Mouse (Mus musculus): ENCODE measurements at regions not wholly inside any gene's neighbourhood (a gene's known extent, or its start where the extent isn't known, plus 50 kb on each side); places are given as distances from the start of the nearest gene placed in this dataset.

DNA sequence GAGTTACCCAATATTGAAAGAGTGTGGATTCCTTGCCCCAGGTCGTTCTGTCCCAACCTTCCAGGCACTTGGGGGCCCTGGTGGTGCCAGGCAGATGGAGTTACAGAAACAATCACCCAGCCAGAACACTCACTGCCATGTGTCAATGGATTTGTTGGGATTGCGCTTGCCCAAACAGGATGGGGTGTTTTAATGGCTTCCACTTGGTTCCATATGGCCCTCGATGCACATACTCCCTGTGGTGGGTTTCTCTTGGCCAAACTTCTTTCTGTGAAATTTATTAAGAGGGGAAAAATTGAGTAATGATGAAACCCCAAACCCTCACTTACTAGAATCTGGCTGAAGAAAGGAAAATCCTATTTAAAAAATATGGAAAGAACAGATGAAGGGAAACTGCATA lies 146.8 kb downstream of the Spata18 start:
- DNase-seq, result no peak

DNA sequence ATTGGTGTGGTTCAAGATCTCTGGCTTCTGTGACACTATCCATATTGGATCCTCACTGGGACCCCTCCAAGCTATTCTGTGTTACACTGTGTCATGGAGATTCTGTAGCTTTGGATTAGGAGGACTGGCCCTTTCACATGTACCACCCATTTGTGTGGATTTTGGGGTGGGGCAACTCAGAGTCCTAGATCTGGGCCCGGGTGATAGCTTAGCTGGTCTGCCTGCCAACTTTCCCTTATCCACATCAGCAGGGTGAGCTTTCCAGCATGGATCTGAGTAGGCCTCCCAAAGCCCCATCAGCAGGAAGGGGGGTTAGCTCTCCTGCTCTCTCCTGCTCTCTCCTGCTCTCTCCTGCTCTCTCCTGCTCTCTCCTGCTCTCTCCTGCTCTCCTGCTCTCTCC lies 152.3 kb downstream of the Spata18 start:
- DNase-seq, result no peak

DNA sequence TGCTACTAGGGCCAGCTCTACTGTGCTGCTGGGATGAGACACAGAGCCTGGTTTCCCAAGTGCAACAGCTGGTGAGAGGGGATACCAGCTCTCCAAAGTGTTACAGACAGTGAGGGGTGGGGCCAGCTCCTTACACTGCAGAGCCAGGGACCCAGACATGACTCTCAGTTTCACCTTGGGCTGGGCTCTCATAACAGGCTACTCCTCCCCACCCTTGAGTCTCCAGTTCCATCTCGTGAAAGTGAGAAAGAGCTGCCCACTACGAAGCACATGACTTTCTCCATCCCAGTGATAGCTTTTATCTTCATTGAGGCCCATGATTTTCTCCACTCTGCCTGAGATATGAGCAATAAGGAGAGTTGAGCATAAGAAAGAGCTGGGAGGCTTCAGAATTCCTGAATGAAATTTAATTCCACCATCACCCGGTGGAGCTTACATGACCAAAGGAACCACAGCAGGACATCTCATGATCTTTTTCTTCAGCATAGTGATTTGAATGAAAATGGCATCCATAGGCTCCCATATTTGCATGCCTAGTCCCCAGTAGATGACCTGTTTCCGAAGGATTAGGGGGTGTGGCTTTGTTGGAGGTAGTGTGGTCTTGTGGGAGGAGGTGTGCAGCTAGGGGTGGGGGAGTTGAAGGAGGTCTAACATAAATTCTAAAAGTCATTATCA lies 153.5 kb downstream of the Spata18 start:
- no peak for DNase-seq

DNA sequence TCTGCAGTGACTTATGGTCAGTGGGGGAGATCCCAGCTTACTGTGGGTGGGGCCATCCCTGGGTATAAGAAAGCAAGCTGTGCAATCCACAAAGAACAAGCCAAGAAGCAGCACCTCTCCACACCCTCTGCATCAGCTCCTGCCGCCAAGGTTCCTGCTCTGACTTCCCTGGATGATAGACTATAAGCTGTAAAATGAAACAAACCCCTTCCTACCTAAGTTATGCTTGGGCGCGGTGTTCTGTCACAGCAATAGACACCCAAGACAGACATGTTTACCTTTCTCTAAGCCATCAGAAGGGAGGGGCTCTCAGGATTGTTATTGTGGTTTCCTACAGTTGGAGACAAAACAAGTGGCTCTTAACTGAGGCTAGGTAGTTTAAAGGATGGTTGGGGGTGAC lies 159.5 kb downstream of the Spata18 start:
- DNase-seq, result no peak

DNA sequence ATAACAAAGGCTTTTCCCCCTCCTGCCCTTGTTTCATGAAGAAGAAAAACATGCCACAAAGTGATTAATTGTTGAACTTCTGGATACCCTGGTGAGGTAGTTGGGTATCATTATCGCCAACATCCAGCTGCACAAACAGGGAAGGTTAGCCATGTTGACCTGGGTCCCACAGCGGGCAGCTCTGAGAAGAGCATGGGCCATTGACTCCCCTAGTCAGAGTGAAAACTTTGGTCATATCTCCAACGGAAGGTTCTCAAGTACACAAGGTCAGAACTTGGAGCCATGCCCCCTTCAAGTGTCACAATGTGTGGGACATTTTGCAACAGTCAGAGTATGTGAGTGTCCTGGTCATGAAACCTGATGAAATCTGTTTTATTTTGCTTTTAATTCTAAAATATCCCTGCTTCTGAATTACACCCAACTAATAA lies 159.9 kb downstream of the Spata18 start:
- DNase-seq, result no peak

DNA sequence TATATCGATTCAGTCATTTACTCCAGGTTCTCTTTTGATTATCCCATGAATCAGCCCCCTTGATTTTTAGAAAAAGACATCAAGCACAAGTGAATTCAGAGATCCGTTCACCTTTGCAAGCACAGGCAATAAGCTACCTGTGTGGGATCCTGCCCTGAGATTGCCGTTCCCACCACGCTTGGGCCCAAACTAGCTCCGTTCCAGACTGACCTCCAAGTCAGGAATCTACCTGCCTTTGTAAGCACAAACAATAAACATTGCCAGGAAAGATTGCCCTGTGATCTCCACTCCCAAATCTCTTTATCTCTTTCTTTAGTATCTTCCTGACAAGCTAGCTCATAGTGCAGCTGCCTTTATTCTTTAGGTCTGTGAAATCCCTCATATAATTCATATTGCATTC lies 164.6 kb downstream of the Spata18 start:
- DNase-seq, result no peak

DNA sequence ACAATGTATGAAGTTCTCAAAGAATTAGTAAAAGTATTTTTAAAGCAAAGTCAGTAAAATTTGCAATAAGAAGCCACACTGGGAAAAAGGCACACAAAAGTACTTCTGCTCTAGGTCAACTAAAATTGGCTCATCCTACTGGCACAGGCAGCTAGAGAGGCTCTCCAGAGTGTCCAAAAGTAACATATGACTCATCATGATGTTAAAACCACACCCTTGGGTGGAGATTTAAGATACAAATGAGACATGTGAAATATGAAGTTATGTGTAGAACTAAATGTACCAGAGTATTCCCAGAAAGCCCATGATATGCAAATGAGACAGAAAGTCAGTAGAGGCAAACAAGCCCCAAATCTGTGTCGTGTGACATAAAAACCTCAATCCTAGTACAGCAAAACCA lies 166.0 kb downstream of the Spata18 start:
- DNase-seq, result no peak

DNA sequence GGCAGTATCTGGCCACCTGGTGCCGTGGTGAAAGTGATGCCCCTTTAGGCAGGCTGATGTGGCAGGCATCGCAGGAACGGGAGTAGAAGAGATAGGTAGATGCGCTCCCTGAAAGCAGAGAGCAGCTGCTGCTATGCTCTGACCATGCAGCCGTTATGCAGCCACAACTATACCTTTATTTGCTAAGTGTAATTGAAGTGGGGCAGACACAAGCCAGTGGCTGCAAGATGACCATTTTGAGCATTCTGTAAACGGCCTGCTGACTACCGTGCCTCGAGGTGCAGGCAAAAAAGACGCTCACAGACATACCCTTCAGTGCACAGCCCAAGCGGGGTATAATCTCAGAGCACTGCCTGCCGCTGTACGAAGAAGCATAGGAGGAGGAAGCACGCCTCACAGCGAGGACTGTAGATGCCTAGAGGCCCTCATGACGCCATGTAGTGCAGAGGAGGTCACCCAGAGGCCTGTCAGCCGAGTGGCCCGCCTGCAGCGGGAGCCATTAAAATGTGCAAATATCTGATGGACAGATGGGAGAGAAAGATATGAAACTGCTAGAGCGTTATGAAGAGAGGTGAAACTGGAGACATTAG lies 170.9 kb downstream of the Spata18 start:
- DNase-seq, result no peak

DNA sequence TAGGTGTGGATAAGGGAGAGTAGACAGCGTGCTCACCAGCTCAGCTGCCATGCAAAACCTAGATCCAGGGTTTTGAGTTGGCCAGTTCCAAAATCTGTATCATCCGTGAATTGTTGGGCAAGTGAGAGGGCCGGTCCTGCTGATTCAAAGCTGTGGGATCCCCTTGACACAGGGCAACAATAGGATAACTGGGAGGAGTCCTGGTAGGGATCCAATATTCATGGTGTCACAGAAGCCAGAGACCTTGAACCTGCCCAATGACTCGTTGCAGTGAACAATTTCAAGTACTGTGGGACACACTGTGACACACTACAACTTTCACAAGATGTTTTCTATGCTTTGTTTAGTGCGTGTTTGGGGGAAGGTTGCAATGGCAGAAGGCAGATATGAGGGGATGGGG lies 172.2 kb downstream of the Spata18 start:
- DNase-seq, result no peak

DNA sequence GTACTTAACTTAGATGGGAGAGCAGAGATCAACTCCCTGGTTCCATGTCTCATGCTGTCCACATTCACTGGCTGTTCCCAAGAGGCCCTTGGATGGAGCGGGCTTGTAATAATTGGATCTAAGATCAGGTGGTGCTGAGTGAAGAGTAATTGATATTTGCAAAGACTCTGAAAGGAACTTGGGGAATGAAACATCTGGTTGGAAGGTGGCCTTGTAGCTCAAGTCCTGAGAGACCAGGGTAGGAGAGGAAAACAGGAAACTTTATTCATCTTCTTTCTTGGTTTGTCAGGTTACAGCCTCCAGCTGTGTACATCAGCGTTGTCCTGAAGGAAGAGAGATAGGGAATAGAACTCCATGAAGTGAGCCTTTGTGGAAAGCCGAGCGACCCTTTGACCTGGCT lies 175.8 kb downstream of the Spata18 start:
- DNase-seq, result no peak

DNA sequence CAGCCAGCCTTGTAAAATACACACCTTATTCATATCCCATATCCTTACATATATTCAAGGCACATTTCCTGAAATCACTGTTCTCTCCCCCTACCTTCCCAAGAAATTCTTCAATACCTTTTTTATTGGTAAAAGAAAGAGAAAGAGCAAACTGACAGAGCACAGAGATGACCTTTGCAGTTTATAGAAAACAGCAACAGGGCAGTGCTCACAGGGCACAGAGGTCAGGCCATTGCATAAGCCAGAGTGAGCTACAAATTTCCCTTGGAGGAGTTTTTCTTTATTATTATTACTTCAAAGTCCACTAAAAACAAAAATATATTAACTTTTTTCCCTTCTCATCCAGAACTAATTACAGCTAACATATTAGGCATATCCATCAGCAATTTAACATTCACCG lies 182.5 kb downstream of the Spata18 start:
- no peak for DNase-seq

DNA sequence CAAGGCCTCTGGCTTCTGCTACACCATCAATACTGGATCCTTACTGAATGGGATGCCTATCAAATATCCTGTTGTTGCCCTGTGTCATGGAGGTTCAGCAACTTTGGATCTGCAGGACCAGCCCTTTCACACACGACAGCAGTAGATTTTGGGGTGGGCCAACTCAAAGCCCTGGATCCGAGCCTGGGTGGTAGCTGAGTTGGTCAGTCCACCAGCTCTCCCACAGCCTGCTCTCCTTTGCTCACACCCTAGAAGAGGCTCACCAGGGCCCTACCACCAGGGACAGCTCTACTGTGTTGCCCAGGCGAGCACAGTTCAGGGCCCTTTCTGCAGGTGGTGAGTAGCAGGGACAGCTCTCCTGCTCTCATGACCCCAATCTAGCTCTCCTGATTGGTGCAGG lies 192.6 kb downstream of the Spata18 start:
- no peak for DNase-seq

DNA sequence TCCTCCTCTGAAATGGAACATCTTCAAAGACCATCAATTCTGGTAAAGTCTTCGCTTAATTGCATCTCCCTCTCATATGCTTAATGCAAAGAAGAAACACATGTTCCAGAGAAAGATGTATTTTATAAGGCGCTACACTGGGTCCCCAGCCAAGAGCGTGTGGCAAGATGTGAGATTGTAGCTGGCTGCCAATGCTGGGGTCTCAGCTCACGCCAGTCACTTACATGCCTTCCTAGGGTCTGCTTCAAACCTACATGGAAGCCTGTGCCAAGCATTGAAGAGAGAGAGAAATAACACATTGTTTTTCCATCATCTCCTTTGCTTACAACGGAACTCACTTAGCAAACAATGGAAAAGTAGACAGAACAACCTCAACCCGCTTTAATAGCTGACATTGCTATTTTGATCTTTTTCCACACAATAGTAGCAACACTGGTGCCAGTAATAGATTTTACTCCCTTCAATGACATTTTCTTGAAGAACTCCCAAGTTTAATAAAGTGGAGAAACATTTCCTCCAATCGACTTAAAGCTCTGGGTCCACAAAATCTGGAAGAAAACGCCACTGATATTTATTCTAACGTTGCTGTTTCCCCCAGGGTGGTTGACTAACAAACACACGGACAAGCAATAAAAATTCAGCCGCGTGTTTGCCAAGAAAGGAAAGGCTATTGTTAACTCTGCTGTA lies 195.1 kb downstream of the Spata18 start:
- DNase-seq, result no peak

DNA sequence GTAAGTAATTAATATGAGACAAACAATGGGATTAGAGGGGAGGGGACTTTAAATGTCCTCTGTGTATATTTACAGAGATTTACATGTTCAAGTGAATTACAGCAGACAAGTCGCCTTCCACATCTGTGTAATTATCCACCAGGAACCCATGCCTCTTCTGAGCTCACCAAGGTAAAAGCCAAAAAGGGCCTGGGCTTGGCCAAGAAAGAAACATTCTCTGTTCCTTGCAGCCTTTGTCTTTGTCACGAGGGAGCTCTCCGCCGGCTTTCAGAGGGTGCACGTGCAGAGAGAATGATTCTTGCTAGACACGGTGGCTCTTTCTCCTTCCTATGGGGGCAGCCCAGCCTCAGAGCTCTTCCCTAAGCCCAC lies 195.6 kb downstream of the Spata18 start:
- DNase-seq, result no peak

DNA sequence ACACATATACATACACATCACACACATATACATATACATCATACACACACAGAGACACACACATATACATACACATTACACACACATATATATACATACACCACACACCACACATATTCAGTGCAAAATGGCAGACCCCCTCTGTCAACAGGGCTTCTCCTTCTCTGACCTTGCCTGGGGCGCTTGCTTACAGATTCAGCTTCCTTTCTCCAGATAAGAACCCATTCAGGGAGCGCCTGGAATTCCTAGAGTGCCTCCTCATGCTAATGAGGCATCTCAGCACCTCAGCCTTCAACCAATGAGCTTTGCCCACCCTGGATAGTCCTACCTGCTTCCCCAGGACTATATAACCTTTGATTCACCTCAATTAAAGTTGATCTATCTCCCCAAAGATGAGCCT lies 200.3 kb downstream of the Spata18 start:
- no peak for DNase-seq

DNA sequence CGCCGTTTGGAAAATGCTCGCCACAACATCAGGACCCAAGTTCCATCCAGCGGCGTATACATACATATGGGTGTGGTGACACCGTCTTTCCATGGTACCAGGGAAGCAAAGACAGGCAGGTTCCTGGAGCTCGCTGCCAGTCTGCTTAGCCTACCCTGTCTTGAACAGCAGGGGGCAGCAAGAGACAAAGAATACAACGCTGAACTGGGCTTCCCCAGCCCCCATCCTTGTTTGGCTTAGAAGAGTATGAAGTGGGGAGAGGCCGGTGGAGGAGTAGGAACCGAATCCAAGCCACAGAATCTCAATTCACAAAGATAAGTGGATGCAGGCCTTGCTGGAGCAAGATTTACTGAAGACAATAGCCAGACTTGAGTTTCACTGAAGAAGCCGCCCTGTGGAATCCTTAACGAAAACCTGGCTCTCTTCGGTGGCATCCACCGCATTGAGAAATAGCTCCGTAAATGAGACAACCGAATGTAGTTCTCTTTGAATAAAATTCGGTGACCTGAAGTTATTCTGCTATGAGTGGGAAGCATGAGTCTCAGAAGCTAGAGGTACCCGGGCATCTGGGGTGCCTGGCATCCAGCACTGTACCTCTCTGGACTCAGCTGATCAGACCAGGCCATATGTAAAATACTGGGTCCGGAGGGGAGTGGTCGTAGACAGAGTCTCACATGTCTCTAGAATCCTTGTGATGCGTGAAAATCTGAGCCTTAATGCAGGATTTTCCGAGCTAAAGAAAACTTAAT lies 203.0 kb downstream of the Spata18 start:
- peak; percentile 39 to 63 for DNase-seq

DNA sequence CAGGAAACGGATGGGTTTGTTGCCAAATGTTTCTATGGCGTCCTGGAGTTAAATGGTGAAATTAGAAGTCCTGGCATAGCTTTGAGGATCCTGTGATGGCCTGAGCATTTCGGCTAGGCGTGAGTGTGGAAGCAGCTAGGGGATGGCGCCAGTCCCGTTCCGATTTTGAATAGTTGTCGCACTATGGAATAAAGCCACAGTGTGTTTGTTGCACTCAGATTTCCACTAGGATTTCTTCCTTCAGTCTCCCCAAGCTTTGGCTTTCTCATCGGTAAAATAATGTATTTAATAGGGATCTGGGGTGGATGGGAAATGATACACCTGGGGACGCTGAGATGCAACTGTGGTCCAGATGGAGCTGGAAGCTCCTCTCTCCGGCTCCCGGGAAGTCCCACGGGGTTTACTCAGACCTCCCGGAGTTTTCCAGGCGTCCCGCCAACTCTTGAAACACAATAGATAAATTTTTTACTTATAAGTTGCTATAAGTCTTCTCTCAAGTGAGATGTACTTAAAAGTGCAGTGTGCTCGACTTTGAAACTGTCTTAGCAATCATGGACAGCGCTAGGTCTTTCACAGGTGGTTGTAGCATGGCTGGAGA lies 203.7 kb downstream of the Spata18 start:
- DNase-seq, result peak in 1 of 2 experiments; percentile 11

DNA sequence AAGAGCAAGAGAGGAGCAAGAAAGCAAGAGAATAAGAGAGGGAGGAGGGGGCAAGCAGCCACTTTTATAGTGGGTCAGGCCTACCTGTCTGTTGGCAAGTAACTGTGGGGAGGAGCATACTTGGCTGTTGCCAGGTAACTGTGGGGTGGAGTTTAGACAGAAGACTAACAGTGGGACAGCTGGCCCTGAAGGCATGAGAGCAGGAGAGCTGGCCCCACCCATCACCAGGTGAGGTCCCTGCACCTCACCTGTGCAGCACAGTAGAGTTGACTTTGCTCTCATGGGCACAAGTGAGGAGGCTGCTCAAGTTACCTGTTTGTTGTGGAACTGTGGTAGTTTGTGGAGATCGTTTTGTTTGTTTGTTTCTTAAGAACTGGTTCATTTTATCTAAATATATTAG lies 208.1 kb downstream of the Spata18 start:
- DNase-seq, result no peak

DNA sequence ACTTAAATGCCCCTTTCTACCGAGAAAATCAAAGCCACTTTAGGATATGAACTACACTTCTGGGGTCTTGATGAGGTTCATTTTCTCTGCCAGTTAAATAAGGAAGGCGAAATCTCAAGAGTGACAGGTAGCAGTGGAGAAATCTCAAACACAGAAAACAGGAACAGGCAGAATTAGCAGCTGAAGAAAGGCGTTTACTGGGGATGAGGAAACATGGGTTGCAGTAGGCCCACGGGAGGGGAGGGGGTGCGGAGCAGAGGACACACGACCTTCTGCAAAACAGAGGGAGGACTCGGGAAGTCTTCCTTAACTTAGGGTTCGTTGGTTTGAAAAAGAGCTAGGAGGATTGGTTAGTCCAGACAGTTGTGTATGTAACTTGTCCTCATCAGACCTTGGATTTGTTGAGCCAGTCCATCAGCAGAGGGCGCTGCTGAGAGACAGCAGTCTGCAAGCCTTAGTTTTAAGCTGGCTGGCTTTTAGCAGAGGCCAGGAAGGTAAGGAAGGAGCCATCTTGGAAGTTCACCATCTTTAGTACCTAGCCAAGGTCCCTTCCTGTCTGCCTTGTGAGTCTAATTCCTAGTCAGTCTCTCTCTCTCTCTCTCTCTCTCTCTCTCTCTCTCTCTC lies 204.0 kb downstream of the Usp46 start:
- DNase-seq, result peak; percentile 21 to 50

DNA sequence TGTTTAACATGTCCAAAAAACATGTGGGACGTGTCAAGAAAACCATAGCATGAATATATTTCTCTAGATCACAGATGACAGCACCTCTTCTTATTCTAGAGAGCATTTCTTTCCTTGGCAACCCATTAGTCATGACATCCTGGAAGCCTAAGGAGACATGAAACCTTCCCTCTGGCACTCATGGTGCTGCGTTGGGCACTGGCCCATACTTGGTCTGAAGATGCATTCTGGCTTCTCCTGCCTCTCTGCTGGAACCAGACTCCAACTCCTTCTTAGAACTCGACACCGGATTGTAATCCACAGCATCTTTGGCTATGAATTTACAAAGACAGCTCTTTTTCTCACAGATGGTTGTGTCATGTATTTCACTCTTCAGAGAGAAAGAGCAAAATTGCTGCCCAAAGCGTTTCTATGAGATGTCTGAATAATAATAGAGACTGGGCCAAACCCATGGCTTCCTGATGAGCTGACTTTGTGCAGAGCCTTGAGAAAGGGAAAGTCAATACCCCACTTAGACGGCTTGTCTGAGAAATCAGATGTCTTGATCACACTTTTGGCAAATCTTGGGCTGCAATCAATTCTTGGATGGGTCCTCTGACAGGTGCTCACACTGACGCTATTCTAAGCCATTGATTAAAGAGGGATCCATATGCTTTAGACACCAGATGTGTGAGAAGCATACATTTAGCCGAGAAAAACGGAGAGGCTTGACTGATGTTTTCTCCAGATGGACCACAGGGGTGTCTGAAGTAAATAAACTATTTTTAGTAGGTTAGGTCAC lies 195.4 kb downstream of the Usp46 start:
- no peak for DNase-seq

DNA sequence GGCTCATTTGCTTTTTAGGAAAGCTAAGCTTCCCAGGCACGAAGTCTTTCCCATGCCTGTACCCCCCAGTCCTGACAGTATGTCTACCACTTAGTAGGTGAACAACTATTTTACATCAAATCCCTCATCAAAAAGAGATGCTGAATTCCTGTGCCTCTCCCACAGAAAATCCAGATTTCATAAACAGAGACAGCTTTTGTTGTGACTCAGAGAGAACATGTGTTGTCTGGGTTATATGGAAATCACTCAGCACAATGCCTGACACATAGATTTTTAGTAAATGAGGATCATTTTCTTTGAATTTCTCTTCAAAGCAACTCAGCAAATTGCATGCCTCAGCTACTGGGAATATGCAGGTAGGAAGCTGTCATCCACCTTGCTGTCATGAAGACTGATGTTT lies 193.5 kb downstream of the Usp46 start:
- no peak for DNase-seq

DNA sequence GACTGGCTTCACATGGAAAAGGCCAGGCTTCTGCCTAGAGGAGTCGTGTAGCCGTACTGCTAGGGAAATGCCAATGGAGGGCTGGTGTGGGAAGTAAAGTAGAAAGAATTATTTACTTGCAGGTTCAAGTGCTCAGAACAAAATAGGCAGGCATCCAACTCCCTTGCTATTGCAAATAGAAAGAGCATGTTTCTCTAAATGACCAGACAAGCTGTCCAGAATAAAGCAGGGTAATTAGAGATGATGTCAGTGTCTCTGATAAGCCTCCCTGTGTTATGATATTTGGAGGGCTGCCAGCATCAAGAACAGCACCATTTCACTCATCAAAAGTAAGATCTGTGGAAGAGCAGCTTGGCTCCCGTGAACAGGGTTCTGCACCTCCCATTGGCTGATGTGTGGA lies 192.4 kb downstream of the Usp46 start:
- DNase-seq, result no peak

Data from kidney, adult 8-10 months (tissue).